Mouse (Mus musculus) activated CD4-positive, CD25-positive, alpha-beta regulatory T cell, adult 4 months (primary cell): ENCODE data around the gene Spag6. TPM values are rescaled to one million over a fixed set of nuclear protein-coding genes. Genes with fewer than 3 reads are reported as not detected.
A peak's percentile ranks its signal among the peaks of the same experiment; 100 is the strongest.

Experiments used
- ATAC-seq: one replicate; pipeline ENCODE4 v1.8.0; 2017
- polyA plus RNA-seq, 2 experiments: library from polyadenylated mRNA; unstranded; fragments of 100-300 nt; shearing (Covaris generic); gene quantifications; one replicate each; pipeline ENCODE4 v1.2.1; 2017

Spag6 gene
- polyA plus RNA-seq, 2 experiments from 2014 or later: not detected

- ATAC-seq: no peak
Observed at GRCm38 (mm10) chr2:18688286-18688685, 5.5 kb upstream of the Spag6 start.

GRCm38 (mm10) chr2:18688708-18689063 is 5.1 kb upstream of the Spag6 start:
- peak; percentile 48 for ATAC-seq

- ATAC-seq: peak; percentile 41
Observed at GRCm38 (mm10) chr2:18689064-18689921, 4.5 kb upstream of the Spag6 start.

GRCm38 (mm10) chr2:18690055-18690691 is 3.7 kb upstream of the Spag6 start:
- no peak for ATAC-seq

GRCm38 (mm10) chr2:18690756-18691155 is 3.1 kb upstream of the Spag6 start:
- ATAC-seq: no peak

GRCm38 (mm10) chr2:18692031-18692430 is 1.8 kb upstream of the Spag6 start:
- ATAC-seq: no peak

- ATAC-seq: no peak
Observed at GRCm38 (mm10) chr2:18692548-18692947, 1.3 kb upstream of the Spag6 start.

GRCm38 (mm10) chr2:18693491-18693870 is 351 bp upstream of the Spag6 start:
- ATAC-seq: no peak

- ATAC-seq: no peak
Observed at GRCm38 (mm10) chr2:18694611-18694950, 749 bp downstream of the Spag6 start.

- ATAC-seq: no peak
Observed at GRCm38 (mm10) chr2:18695163-18695562, 1.3 kb downstream of the Spag6 start.

GRCm38 (mm10) chr2:18695629-18696150 is 1.9 kb downstream of the Spag6 start:
- ATAC-seq: no peak

GRCm38 (mm10) chr2:18697591-18698244 is 3.9 kb downstream of the Spag6 start:
- ATAC-seq: no peak

GRCm38 (mm10) chr2:18698663-18699385 is 5.0 kb downstream of the Spag6 start:
- peak; percentile 5 for ATAC-seq

GRCm38 (mm10) chr2:18699401-18699990 is 5.7 kb downstream of the Spag6 start:
- ATAC-seq: no peak

- no peak for ATAC-seq
Observed at GRCm38 (mm10) chr2:18710356-18710755, 16.5 kb downstream of the Spag6 start.

GRCm38 (mm10) chr2:18713071-18713470 is 19.2 kb downstream of the Spag6 start:
- ATAC-seq: no peak

- no peak for ATAC-seq
Observed at GRCm38 (mm10) chr2:18714337-18714736, 20.5 kb downstream of the Spag6 start.

- no peak for ATAC-seq
Observed at GRCm38 (mm10) chr2:18718521-18718920, 24.7 kb downstream of the Spag6 start.

- ATAC-seq: no peak
Observed at GRCm38 (mm10) chr2:18722208-18722830, 28.5 kb downstream of the Spag6 start.

GRCm38 (mm10) chr2:18724462-18724861 is 30.6 kb downstream of the Spag6 start:
- no peak for ATAC-seq

- ATAC-seq: no peak
Observed at GRCm38 (mm10) chr2:18725880-18726279, 32.0 kb downstream of the Spag6 start.

- no peak for ATAC-seq
Observed at GRCm38 (mm10) chr2:18731718-18732117, 37.9 kb downstream of the Spag6 start.
